Mouse (Mus musculus): ENCODE measurements around the gene Iqcf3. TPM values are rescaled to one million over a fixed set of nuclear protein-coding genes. Genes with fewer than 3 reads are reported as not detected.
A peak's percentile ranks its signal among the peaks of the same experiment; 100 is the strongest.

Gene Iqcf3
- polyA plus RNA-seq, 1 experiment: not detected

DNA sequence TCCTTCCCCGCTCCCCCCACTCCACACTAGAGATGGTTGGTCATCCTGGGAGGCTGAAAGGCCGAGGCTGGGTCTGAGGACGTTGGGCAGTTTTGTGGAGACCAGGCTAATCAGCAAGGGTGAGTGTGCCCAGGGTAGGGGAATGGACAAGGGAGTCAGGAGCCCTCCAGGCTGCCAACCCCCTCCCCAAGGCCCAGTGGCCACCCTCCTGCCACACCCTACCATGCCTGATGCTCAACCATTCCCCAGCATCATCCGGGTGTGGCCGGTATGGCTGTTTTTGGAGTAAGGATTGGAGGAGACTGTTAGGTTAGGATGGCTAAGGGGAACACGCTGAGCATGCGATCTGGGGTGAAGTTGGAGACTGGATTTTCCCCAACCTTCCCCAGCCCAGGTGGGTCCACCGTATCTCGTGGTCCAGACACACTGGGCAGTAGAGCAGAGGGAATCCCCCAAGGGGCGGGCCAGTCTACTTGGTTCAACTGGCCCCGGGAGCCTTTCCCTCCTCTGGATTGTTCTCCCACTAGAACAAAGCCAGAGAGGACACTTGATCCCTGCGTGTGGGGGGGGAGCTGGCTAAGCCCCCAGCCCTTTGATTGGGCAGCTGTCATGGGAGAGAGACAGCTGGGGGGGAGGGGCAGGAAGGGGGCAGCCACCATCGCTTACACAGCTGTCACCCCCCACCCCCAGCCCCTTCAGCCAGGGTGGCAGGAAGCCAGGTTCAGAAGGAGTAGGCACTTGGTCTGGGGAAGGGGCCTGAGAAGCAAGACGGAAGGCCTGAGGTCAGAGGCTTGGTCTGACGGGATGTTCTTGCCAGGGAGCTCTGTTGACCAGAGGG, 104.9 kb downstream of the Iqcf3 start:
- no peak overlapping the region for H3K4me3 ChIP-seq (ENCODE audit: insufficient read depth, low read depth, low read length)
- TF ChIP-seq CTCF (IDR thresholded peaks at IDR 0.05; ENCODE audit: insufficient read depth, low read depth, low read length) (no peak), POLR2A (IDR thresholded peaks at IDR 0.05; ENCODE audit: insufficient read depth, low read depth, low read length) (no peak)
- WGBS: 45% methylated on average over 15 of the region's 15 CpGs
- peaks cover 44% of the 10 kb centered on the region for H3K4me1 ChIP-seq (ENCODE audit: control insufficient read depth, insufficient read depth, low read length)
- H3K27ac ChIP-seq (ENCODE audit: insufficient read depth, low read depth, low read length): no peak overlapping the region

DNA sequence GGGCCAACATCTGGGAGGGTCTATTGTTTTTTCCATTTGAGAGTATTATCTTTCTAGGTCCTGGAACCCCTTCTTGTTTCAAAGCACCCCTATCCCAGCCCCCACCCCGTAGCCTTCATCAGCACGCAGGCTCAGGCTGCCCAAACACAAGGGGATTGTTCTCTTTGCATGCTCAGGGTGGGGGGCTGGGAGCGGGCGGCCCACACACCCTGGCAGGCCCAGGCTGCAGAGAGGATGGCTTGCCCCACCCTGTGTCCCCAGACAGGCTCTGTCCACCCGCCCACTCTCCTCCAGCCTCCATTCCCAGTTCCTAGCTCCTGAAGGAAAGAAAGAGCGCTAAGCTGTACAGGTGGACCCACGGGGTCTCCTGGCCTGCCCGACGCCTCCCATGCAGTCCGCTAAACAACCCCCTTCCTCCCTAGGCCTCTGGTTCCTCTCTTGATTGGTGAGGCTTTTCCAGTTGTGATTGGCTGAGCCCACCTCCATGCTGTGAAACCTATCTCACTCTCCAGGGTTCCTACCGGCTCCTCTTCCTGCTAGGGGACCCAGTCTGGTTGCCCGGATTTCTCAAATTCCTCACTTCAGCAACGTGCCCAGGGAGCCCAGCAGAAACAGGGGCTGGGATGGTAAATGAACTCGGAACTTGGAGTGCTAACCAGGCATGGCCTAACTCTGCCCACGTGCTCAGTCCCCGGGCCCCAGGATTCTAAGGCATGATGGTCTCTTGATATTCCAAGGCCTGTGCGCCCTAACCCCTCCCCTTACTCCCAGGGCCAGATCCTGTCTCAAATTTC, 106.3 kb downstream of the Iqcf3 start:
- TF ChIP-seq POLR2A (IDR thresholded peaks at IDR 0.05; ENCODE audit: insufficient read depth, low read depth, low read length) (no peak), CTCF (IDR thresholded peaks at IDR 0.05; ENCODE audit: insufficient read depth, low read depth, low read length) (no peak)
- peak overlapping the region; percentile 57 for H3K4me3 ChIP-seq (ENCODE audit: insufficient read depth, low read depth, low read length)
- peaks cover 40% of the 10 kb centered on the region for H3K4me1 ChIP-seq (ENCODE audit: control insufficient read depth, insufficient read depth, low read length)
- 34% methylated on average over 17 of the region's 17 CpGs for WGBS
- H3K27ac ChIP-seq (ENCODE audit: insufficient read depth, low read depth, low read length): no peak overlapping the region; the same call in 1 of the 2 replicates

DNA sequence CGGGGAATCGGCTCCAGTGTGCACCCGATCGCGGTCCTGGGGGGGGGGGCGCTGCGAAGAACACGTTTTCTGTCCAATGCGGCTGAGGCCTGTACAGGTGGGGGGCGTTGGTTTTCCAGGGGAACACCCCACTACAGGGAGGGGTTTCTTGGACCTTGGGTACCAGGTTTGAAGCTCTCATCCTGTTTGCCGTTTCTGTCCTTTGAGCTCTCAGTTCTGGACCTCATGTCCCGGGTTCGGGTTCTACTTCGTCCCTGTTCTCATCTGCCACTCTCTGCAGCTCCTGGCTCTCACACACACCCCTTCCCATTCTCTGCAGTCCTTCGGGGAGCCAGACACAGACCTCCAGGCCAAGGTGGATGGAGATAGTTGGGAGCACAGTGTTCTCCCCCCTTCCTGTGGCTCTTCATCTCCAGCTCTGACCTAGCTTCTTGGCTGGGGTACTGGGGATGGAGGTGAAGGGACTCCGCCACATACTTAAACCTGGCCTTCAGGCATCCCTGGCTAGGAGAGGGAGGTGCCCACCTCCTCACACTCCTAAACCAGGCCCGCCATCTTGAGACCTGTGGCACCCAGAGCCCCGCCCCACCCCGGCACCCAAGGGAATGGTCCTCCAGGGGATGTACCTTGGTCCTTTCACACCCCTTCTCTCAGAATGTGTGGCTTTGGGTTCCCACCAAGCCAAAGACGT, 107.2 kb downstream of the Iqcf3 start:
- H3K27ac ChIP-seq (ENCODE audit: insufficient read depth, low read depth, low read length): no peak overlapping the region; the same call in 1 of the 2 replicates
- WGBS: 9% methylated on average over 19 of the region's 20 CpGs
- peaks cover 37% of the 10 kb centered on the region for H3K4me1 ChIP-seq (ENCODE audit: control insufficient read depth, insufficient read depth, low read length)
- TF ChIP-seq POLR2A (IDR thresholded peaks at IDR 0.05; ENCODE audit: insufficient read depth, low read depth, low read length) (no peak), CTCF (IDR thresholded peaks at IDR 0.05; ENCODE audit: insufficient read depth, low read depth, low read length) (no peak)
- H3K4me3 ChIP-seq (ENCODE audit: insufficient read depth, low read depth, low read length): peak overlapping the region; percentile 57

DNA sequence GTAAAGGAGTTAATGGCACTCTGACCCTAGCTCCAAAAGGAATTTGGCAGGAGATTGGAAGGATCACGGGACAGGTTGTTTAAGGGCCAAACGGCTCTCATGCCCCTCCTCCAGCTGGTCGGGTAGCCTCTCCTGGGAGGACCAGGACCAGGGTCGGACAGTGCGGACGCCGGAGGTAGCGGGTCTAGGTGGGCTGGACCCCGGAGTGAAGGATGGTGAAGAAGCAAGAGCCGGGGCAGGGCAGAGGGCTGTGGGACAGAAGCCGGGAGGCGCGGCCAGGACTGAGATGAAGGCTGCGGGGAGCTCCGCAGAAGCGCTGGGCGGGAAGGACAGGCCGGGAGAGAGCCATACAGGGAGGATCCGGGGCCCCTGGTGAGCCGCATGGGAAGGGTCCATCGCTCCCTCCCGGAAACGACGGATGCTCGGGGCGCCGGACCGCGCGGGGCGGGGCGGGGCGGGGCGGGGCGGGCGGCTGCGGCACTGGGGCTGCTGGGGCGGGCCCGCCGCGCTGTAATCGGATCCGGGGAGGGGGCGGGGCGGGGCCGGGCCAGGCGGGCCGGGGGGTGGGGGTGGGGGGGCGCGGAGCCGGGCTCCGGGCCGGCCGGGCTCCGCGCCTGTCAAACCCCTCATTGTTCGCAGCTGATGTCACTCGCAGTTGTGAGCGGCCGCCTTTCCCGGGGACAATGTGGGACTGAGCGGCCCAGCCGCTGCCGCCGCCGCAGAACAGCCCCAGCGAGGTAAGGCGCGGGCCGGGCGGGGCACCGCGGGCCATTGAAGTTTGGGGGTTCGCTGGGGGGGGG, 108.0 kb downstream of the Iqcf3 start, which contains the start of gene Pcbp4:
Gene Pcbp4 (plus strand): TSS at position 21 of the 800 bp plus-strand sequence.
- peaks cover 40% of the 10 kb centered on the region for H3K4me1 ChIP-seq (ENCODE audit: control insufficient read depth, insufficient read depth, low read length)

More for the DNA sequence above, 108.0 kb downstream of the Iqcf3 start, which contains the start of gene Pcbp4:
- TF ChIP-seq POLR2A (IDR thresholded peaks at IDR 0.05; ENCODE audit: insufficient read depth, low read depth, low read length): no peak
- no peak for TF ChIP-seq CTCF (IDR thresholded peaks at IDR 0.05; ENCODE audit: insufficient read depth, low read depth, low read length)
- peak within 1 kb of the TSS; percentile 57 for H3K4me3 ChIP-seq (ENCODE audit: insufficient read depth, low read depth, low read length)
- WGBS: under 1% methylated on average over 51 of the region's 74 CpGs
- H3K27ac ChIP-seq (ENCODE audit: insufficient read depth, low read depth, low read length): no peak within 1 kb of the TSS; the same call in 1 of the 2 replicates

Other genes with a start within 250 kb of the Iqcf3 start
- not detected in 2 replicates for gene Dusp7, start 193.0 kb downstream of the Iqcf3 start, polyA plus RNA-seq (2012; ENCODE audit: insufficient read depth, insufficient read length, low replicate concordance, missing spikeins)
- not detected in 2 replicates for gene Rpl29, start 132.2 kb downstream of the Iqcf3 start, polyA plus RNA-seq (2012; ENCODE audit: insufficient read depth, insufficient read length, low replicate concordance, missing spikeins)
- gene Acy1, start 123.3 kb downstream of the Iqcf3 start, polyA plus RNA-seq (2012; ENCODE audit: insufficient read depth, insufficient read length, low replicate concordance, missing spikeins): not detected in 2 replicates
- gene Abhd14b, start 114.2 kb downstream of the Iqcf3 start, polyA plus RNA-seq (2012; ENCODE audit: insufficient read depth, insufficient read length, low replicate concordance, missing spikeins): not detected in 2 replicates
- gene Abhd14a, start 114.0 kb downstream of the Iqcf3 start, polyA plus RNA-seq (2012; ENCODE audit: insufficient read depth, insufficient read length, low replicate concordance, missing spikeins): not detected in 2 replicates
- gene Pcbp4, start 108.3 kb downstream of the Iqcf3 start, polyA plus RNA-seq (2012; ENCODE audit: insufficient read depth, insufficient read length, low replicate concordance, missing spikeins): not detected in 2 replicates
- gene Gpr62, start 95.7 kb downstream of the Iqcf3 start, polyA plus RNA-seq (2012; ENCODE audit: insufficient read depth, insufficient read length, low replicate concordance, missing spikeins): not detected in 2 replicates
- gene Rrp9, start 85.7 kb downstream of the Iqcf3 start, polyA plus RNA-seq (2012; ENCODE audit: insufficient read depth, insufficient read length, low replicate concordance, missing spikeins): not detected in 2 replicates
- gene Parp3, start 84.7 kb downstream of the Iqcf3 start, polyA plus RNA-seq (2012; ENCODE audit: insufficient read depth, insufficient read length, low replicate concordance, missing spikeins): not detected in 2 replicates
- not detected in 2 replicates for gene Iqcf1, start 61.7 kb downstream of the Iqcf3 start, polyA plus RNA-seq (2012; ENCODE audit: insufficient read depth, insufficient read length, low replicate concordance, missing spikeins)
- gene Iqcf5, start 47.1 kb downstream of the Iqcf3 start, polyA plus RNA-seq (2012; ENCODE audit: insufficient read depth, insufficient read length, low replicate concordance, missing spikeins): not detected in 2 replicates
- gene Iqcf4, start 9.4 kb upstream of the Iqcf3 start, polyA plus RNA-seq (2012; ENCODE audit: insufficient read depth, insufficient read length, low replicate concordance, missing spikeins): not detected in 2 replicates
- gene Iqcf6, start 65.0 kb upstream of the Iqcf3 start, polyA plus RNA-seq (2012; ENCODE audit: insufficient read depth, insufficient read length, low replicate concordance, missing spikeins): not detected in 2 replicates
- gene Grm2, start 94.5 kb upstream of the Iqcf3 start, polyA plus RNA-seq (2012; ENCODE audit: insufficient read depth, insufficient read length, low replicate concordance, missing spikeins): not detected in 2 replicates
- not detected in 2 replicates for gene Tex264, start 124.3 kb upstream of the Iqcf3 start, polyA plus RNA-seq (2012; ENCODE audit: insufficient read depth, insufficient read length, low replicate concordance, missing spikeins)
- gene Rad54l2, start 227.6 kb upstream of the Iqcf3 start, polyA plus RNA-seq (2012; ENCODE audit: insufficient read depth, insufficient read length, low replicate concordance, missing spikeins): not detected in 2 replicates